ENCODE assay signal across 2 mouse cellular contexts in the genomic region with DNA sequence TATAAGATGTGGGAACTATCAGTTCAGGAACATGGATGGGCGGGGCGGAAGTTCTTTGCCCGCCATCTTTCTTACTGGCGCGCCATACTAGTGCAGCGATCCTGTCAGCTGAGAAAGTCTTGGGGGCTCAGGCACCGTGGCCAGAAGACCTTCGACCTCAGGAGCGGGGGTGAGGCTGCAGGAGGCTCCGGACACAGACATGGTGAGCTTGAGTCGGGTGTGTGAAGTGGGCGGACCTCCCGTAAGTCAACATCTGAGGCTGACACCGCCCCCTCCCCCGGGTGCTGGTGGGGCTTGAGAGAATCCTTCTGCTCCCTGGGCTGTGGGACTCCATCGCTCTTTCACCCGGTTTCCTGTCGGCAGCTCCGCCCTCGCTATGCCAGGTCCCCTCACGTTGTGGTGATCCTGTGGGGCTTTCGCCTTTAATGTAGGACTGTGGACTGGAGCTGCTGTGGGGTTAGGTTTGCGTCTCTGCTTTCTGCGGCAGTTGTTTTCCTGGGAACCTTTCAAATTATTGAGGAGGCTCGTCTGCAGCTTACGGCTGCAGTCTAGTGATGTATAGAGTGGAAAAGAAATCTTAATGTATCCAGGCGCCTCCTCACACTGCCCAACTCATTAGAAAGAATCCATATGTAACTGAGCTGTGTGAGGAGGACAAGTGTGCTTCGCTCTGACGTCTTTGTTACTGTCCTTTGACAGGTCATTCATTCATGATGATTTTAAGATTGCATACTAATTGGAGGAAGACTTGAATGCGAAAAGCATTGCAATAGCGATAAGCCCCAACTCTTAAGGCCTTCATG.
TF ChIP-seq lines count a peak whose summit lies in the region.

No protein-coding gene starts in this region.

TF ChIP-seq in CH12.LX, 34 proteins besides CTCF, POLR2A, EP300 and RAD21:
- TF ChIP-seq USF1 (IDR thresholded peaks at IDR 0.05; ENCODE audit: low read depth, low read length) (no peak), ZKSCAN1 (IDR thresholded peaks at IDR 0.05; ENCODE audit: borderline replicate concordance, low read depth, low read length) (no peak), E2F4 (IDR thresholded peaks at IDR 0.05; ENCODE audit: insufficient replicate concordance, low read depth, low read length) (0 out of 2 replicates have a peak, but pooled peaks have one; percentile 44), SIN3A (IDR thresholded peaks at IDR 0.05; ENCODE audit: low read length) (peak; percentile 70; the same call in 1 of the 2 replicates), GABPA (IDR thresholded peaks at IDR 0.05; ENCODE audit: insufficient replicate concordance, low read depth, low read length) (no peak), SMC3 (IDR thresholded peaks at IDR 0.05; ENCODE audit: low read depth, low read length) (no peak), MAX (IDR thresholded peaks at IDR 0.05; ENCODE audit: low read length) (no peak), MYC (IDR thresholded peaks at IDR 0.05; ENCODE audit: low read depth, low read length) (no peak), PAX5 (IDR thresholded peaks at IDR 0.05; ENCODE audit: low read length) (no peak), HCFC1 (IDR thresholded peaks at IDR 0.05; ENCODE audit: low read depth, low read length) (peak; percentile 87), TBP (conservative IDR thresholded peaks at IDR 0.05; ENCODE audit: low read depth, low read length) (0 out of 2 replicates have a peak, but pooled peaks have one; percentile 17), IRF4 (IDR thresholded peaks at IDR 0.05; ENCODE audit: low read depth, low read length) (no peak), MEF2A (IDR thresholded peaks at IDR 0.05; ENCODE audit: borderline replicate concordance, low read depth, low read length) (peak; percentile 51; the same call in 1 of the 2 replicates), MXI1 (IDR thresholded peaks at IDR 0.05; ENCODE audit: low read depth, low read length) (peak; percentile 39), ZC3H11A (IDR thresholded peaks at IDR 0.05; ENCODE audit: low read depth, low read length) (no peak), CHD2 (IDR thresholded peaks at IDR 0.05; ENCODE audit: low read length) (0 out of 2 replicates have a peak, but pooled peaks have one; percentile 10), JUND (conservative IDR thresholded peaks at IDR 0.05; ENCODE audit: low read depth, low read length) (no peak), JUN (IDR thresholded peaks at IDR 0.05; ENCODE audit: insufficient read depth, low read depth, low read length) (no peak), KAT2A (IDR thresholded peaks at IDR 0.05; ENCODE audit: insufficient replicate concordance, low read length) (peak; percentile 75; the same call in 1 of the 2 replicates), USF2 (conservative IDR thresholded peaks at IDR 0.05; ENCODE audit: low read depth, low read length) (no peak), NRF1 (IDR thresholded peaks at IDR 0.05; ENCODE audit: low read depth, low read length) (peak; percentile 79), TCF12 (IDR thresholded peaks at IDR 0.05; ENCODE audit: low read depth, low read length) (peak; percentile 51; the same call in 1 of the 2 replicates), CHD1 (IDR thresholded peaks at IDR 0.05; ENCODE audit: low read depth, low read length) (no peak), ZMIZ1 (IDR thresholded peaks at IDR 0.05; ENCODE audit: low read depth, low read length) (0 out of 2 replicates have a peak, but pooled peaks have one; percentile 17), NELFE (IDR thresholded peaks at IDR 0.05; ENCODE audit: low read depth, low read length) (peak; percentile 47; the same call in 1 of the 2 replicates), ELF1 (IDR thresholded peaks at IDR 0.05; ENCODE audit: low read depth, low read length) (peak; percentile 58; the same call in 1 of the 2 replicates), RCOR1 (conservative IDR thresholded peaks at IDR 0.05; ENCODE audit: low read depth, low read length) (peak; percentile 73; the same call in 1 of the 2 replicates)

TF ChIP-seq in myocyte, 11 proteins besides CTCF, POLR2A, EP300 and RAD21:
- TF ChIP-seq POLR2AphosphoS2 (IDR thresholded peaks at IDR 0.05; ENCODE audit: insufficient read length, low read depth) (peak; percentile 55), TCF12 (IDR thresholded peaks at IDR 0.05; ENCODE audit: insufficient read depth, poor library complexity, severe bottlenecking) (no peak)
